In genomic region chr3:94774039-94774438, GRCm38 (mm10) we compare ENCODE assay signal across 24 mouse cellular contexts. TPM values are rescaled to one million over a fixed set of nuclear protein-coding genes. Genes with fewer than 3 reads are reported as not detected.
DNase-seq lines count a peak whose midpoint lies in the region; ATAC-seq and TF ChIP-seq lines count a peak whose summit lies in the region.
"Had no signal": no experiment of that assay in that cellular context is flagged by ENCODE, and none has a peak within 500 bp of the region (broad histone marks: within the 10 kb centered on the region; RNA-seq: fewer than 3 reads in every experiment).

No protein-coding gene starts in this region.

- no peaks in the 10 kb centered on the region for H3K4me1 ChIP-seq in thymus, adult 2 months (replicated peaks; ENCODE audit: control insufficient read depth, insufficient read depth, low read length)
- H3K4me1 ChIP-seq: forebrain, embryonic 13.5 days; liver, embryonic 13.5 days; midbrain, embryonic 12.5 days; neural tube, embryonic 12.5 days had no signal

- TF ChIP-seq POLR2A in thymus, adult 2 months (IDR thresholded peaks at IDR 0.05; ENCODE audit: control insufficient read depth, extremely low read depth, insufficient read depth, low read length, poor library complexity) = no peak

- no peaks in the 10 kb centered on the region for H3K27me3 ChIP-seq in thymus, adult 2 months (ENCODE audit: control insufficient read depth, insufficient read depth, low read length)
- H3K27me3 ChIP-seq: forebrain, embryonic 13.5 days; midbrain, embryonic 12.5 days; neural tube, embryonic 12.5 days; Patski had no signal

- H3K4me3 ChIP-seq in thymus, adult 2 months (ENCODE audit: control insufficient read depth, insufficient read depth, low read length) = no peak overlapping the region
- H3K4me3 ChIP-seq: forebrain, embryonic 13.5 days; layer of hippocampus, adult 2 months; liver, embryonic 13.5 days; midbrain, embryonic 12.5 days; neural tube, embryonic 12.5 days had no signal

- DNase-seq in heart, adult 11 months = peak; percentile 94
- no peak for DNase-seq in heart, postnatal 25 days (ENCODE audit: low spot score)
- DNase-seq in lung, postnatal 10 days = peak; percentile 15
- no peak for DNase-seq in lung, postnatal 25 days (ENCODE audit: low spot score)
- DNase-seq in thymus, adult 2 months = peak; percentile 10
- DNase-seq in thymus, postnatal 0 days (ENCODE audit: low spot score) = no peak
- peak; percentile 45 to 66 for DNase-seq in spleen, postnatal 4 days (ENCODE audit: low spot score in 2 of 2)
- DNase-seq: adrenal gland, adult 2 months; cerebellum, adult 2 months; cerebellum, postnatal 36 days; heart, postnatal 10 days; kidney, adult 11 months; kidney, postnatal 14 days; liver, embryonic 13.5 days; lung, adult 2 months; right cerebral cortex, postnatal 14 days had no signal

- no peak for ATAC-seq in CD4-positive, CD25-positive, alpha-beta regulatory T cell, adult 4 months
- ATAC-seq: forebrain, embryonic 13.5 days; Patski had no signal

- intact Hi-C loops in heart, postnatal 25 days (cut with DNase I) = no loop called here

- no peaks in the 10 kb centered on the region for H3K36me3 ChIP-seq in thymus, adult 2 months (ENCODE audit: control insufficient read depth, insufficient read depth, low read length)
- H3K36me3 ChIP-seq: G1E; midbrain, embryonic 12.5 days had no signal

- TF ChIP-seq CTCF in thymus, adult 2 months (IDR thresholded peaks at IDR 0.05; ENCODE audit: borderline replicate concordance, control insufficient read depth, extremely low read depth, insufficient read depth, low read length, poor library complexity) = no peak

- no peak overlapping the region for H3K27ac ChIP-seq in thymus, adult 2 months (ENCODE audit: control insufficient read depth, insufficient read depth, low read length)
- H3K27ac ChIP-seq: forebrain, embryonic 13.5 days; layer of hippocampus, adult 2 months; liver, embryonic 13.5 days; midbrain, embryonic 12.5 days; neural tube, embryonic 12.5 days had no signal

- 85% methylated on average over 11 of the region's 11 CpGs for WGBS in thymus, adult 2 months

RNA-seq across cellular contexts. Expression of gene Cgn, which starts 12.3 kb away (rescaled TPM):
- under 1 TPM; 0.60 to 0.92 TPM for total RNA-seq in heart, postnatal 25 days (2021)
- 1.0 and 1.5 TPM in 2 replicates for polyA plus RNA-seq in thymus, adult 2 months (2012; rRNA removed)
- polyA plus RNA-seq in thymus, postnatal 0 days (2015; fragmentation: Nextera tagmentation; extraction: Ambion mirVana) = 1.9 and 2.5 TPM in 2 replicates
- polyA plus RNA-seq in CD4-positive, CD25-positive, alpha-beta regulatory T cell, adult 4 months (2017; shearing (Covaris generic)) = under 1 TPM in 1 of 2 experiments, not detected in 1; 0.26 TPM
- total RNA-seq: megakaryocyte progenitor cell, adult 5-6 weeks had no signal

Comparison
In these comparisons a context has a peak if more than half of its experiments do, and no peak if none do; other contexts are left out.
1. DNase-seq: peak in heart, adult 11 months (single experiment), lung, postnatal 10 days (single experiment), thymus, adult 2 months (single experiment) and spleen, postnatal 4 days (2 of 2); none in heart, postnatal 25 days (single experiment), lung, postnatal 25 days (single experiment) and thymus, postnatal 0 days (single experiment).